Mouse (Mus musculus): ENCODE results near the gene Gm20852.
"Not testable (repeated sequence)": the region's sequence is repeated elsewhere in the genome, so short reads cannot be mapped to it uniquely, and the experiment has no call there.

Gene Gm20852

GRCm38 (mm10) chrY:66742023-66742422, at the start of gene Gm20852:
TSS of gene Gm20852 (minus strand) at chrY:66742123.
- DNase-seq (ENCODE audit: low read depth, low spot score) = not testable (repeated sequence)
